Mouse (Mus musculus) erythroblast, adult 5-6 weeks (primary cell): ENCODE measurements around the gene Gm45618. TPM values are rescaled to one million over a fixed set of nuclear protein-coding genes. Genes with fewer than 3 reads are reported as not detected.
"Not testable (repeated sequence)": the region's sequence is repeated elsewhere in the genome, so short reads cannot be mapped to it uniquely, and the experiment has no call there.

Experiments used
- ATAC-seq: replicated peaks from 2 replicates; pipeline ENCODE4 v1.8.0; 2016; ENCODE audit warnings: moderate number of reproducible peaks, mild to moderate bottlenecking, moderate TSS enrichment, inconsistent platforms; ENCODE audit not compliant: poor library complexity, low FRiP score, severe bottlenecking
- total RNA-seq, 2 experiments: library from RNA; stranded (forward) in 1 of 2; stranded (reverse) in 1 of 2; fragments of 150-400 nt in 1 of 2; fragments of 200-764, 138-1000 nt in 1 of 2; gene quantifications; 2 replicates each; pipeline versions ENCODE4 v1.2.3 to v1.2.4; 2015 to 2017; ENCODE audit warnings: low replicate concordance in 2 of 2

Gm45618 gene
- total RNA-seq (2015; ENCODE audit: low replicate concordance) (not detected in 2 replicates), total RNA-seq (2017; ENCODE audit: low replicate concordance) (not detected in 2 replicates)

- ATAC-seq: not testable (repeated sequence)
Observed at GRCm38 (mm10) chr7:142120629-142121028, at the start of gene Gm45618. Gm45618 (minus strand) TSS chr7:142120729.

GRCm38 (mm10) chr7:142169836-142170235 is 49.3 kb upstream of the Gm45618 start:
- peak; percentile 68; the same call in 1 of the 2 replicates for ATAC-seq

- ATAC-seq: not testable (repeated sequence)
Observed at GRCm38 (mm10) chr7:142165639-142166038, 45.1 kb upstream of the Gm45618 start, which contains the start of gene Gm4553. Gm4553 (minus strand) TSS chr7:142165739.

GRCm38 (mm10) chr7:142159366-142159765 is 38.8 kb upstream of the Gm45618 start:
- no peak for ATAC-seq

GRCm38 (mm10) chr7:142157013-142157412 is 36.5 kb upstream of the Gm45618 start, which contains the start of gene Gm29735:
Gm29735 (minus strand) TSS chr7:142157113.
- ATAC-seq: not testable (repeated sequence)

- ATAC-seq: no peak
Observed at GRCm38 (mm10) chr7:142155308-142155707, 34.8 kb upstream of the Gm45618 start.

- ATAC-seq: no peak
Observed at GRCm38 (mm10) chr7:142152191-142152590, 31.7 kb upstream of the Gm45618 start.

- no peak for ATAC-seq
Observed at GRCm38 (mm10) chr7:142148633-142149032, 28.1 kb upstream of the Gm45618 start.

GRCm38 (mm10) chr7:142146033-142146432 is 25.5 kb upstream of the Gm45618 start:
- ATAC-seq: no peak

GRCm38 (mm10) chr7:142145413-142145940 is 24.9 kb upstream of the Gm45618 start:
- ATAC-seq: no peak

- ATAC-seq: no peak
Observed at GRCm38 (mm10) chr7:142144507-142144906, 24.0 kb upstream of the Gm45618 start, which contains the start of gene Gm45337. Gm45337 (minus strand) TSS chr7:142144607.

- ATAC-seq: not testable (repeated sequence)
Observed at GRCm38 (mm10) chr7:142143506-142144010, 23.0 kb upstream of the Gm45618 start.

GRCm38 (mm10) chr7:142140696-142141095 is 20.2 kb upstream of the Gm45618 start:
- no peak for ATAC-seq

- not testable (repeated sequence) for ATAC-seq
Observed at GRCm38 (mm10) chr7:142135934-142136333, 15.4 kb upstream of the Gm45618 start, which contains the start of gene Gm39115. Gm39115 (minus strand) TSS chr7:142136034.

- ATAC-seq: no peak
Observed at GRCm38 (mm10) chr7:142134206-142134995, 13.9 kb upstream of the Gm45618 start.

GRCm38 (mm10) chr7:142128843-142129242 is 8.3 kb upstream of the Gm45618 start:
- ATAC-seq: no peak

- ATAC-seq: peak; percentile 70
Observed at GRCm38 (mm10) chr7:142119632-142120031, 897 bp downstream of the Gm45618 start.

- ATAC-seq: 0 out of 2 replicates have a peak, but pooled peaks have one; percentile 50
Observed at GRCm38 (mm10) chr7:142104747-142105146, 15.8 kb downstream of the Gm45618 start.

GRCm38 (mm10) chr7:142097776-142098175 is 22.8 kb downstream of the Gm45618 start:
- peak; percentile 67 for ATAC-seq

GRCm38 (mm10) chr7:142096701-142097100 is 23.8 kb downstream of the Gm45618 start:
- ATAC-seq: no peak
